Mouse (Mus musculus): ENCODE results near the gene Sertad2.

DNA sequence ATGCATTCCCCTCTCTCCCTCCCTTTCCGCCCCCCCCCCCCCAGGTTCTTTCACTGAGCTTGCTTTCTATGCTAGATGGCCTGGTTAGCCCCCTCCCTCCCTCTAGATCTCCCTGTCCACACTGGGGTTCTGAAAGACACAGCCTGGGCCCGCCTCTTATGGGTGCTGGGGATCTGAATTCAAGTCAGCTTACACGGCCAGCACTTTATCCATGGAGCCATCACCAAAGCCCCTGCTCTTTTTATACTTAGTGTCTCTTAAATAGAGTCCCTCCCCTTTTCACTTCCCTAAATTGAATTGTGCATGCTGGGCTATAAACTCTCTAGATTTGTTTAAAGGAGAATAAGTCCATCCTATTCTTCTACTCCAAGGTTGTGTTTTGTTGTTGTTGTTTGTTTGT is 12.6 kb downstream of the Sertad2 start:
- no peak for TF ChIP-seq BHLHE40 (IDR thresholded peaks at IDR 0.05; ENCODE audit: low read depth, low read length)
- TF ChIP-seq SIN3A (IDR thresholded peaks at IDR 0.05; ENCODE audit: low read length) = no peak; the same call in 1 of the 2 replicates
